Comparison of ENCODE assay signal across 9 mouse cellular contexts in genomic region chr8:125996031-125996839, GRCm38 (mm10). TPM values are rescaled to one million over a fixed set of nuclear protein-coding genes. Genes with fewer than 3 reads are reported as not detected.
DNase-seq lines count a peak whose midpoint lies in the region.
"Had no signal": no experiment of that assay in that cellular context is flagged by ENCODE, and none has a peak within 500 bp of the region (broad histone marks: within the 10 kb centered on the region; RNA-seq: fewer than 3 reads in every experiment).

No protein-coding gene starts in this region.

- peak overlapping the region; percentile 69 for H3K4me3 ChIP-seq in midbrain, embryonic 10.5 days
- H3K4me3 ChIP-seq: megakaryocyte, embryonic 14.5 days had no signal

- 12% methylated on average over 14 of the region's 14 CpGs for whole genome bisulfite sequencing in midbrain, embryonic 10.5 days

- peaks cover 75% of the 10 kb centered on the region for H3K27me3 ChIP-seq in midbrain, embryonic 10.5 days (ENCODE audit: low read depth, poor library complexity, severe bottlenecking)

- no peaks in the 10 kb centered on the region for H3K9me3 ChIP-seq in midbrain, embryonic 10.5 days (replicated peaks)
- H3K9me3 ChIP-seq: megakaryocyte, embryonic 14.5 days had no signal

- intact Hi-C loops in left cerebral cortex, postnatal 10 days (cut with DNase I), result no loop called here

- DNase-seq in adrenal gland, postnatal 10 days, result peak; percentile 6
- DNase-seq in adrenal gland, postnatal 4 days (ENCODE audit: low spot score in 2 of 2), result no peak
- DNase-seq in urinary bladder, adult 18-20 months (ENCODE audit: low spot score in 2 of 2), result peak; percentile 18 to 45
- DNase-seq in urinary bladder, postnatal 10 days (ENCODE audit: low spot score), result no peak
- DNase-seq in kidney, adult 11 months, result peak; percentile 78
- DNase-seq in midbrain, embryonic 10.5 days (ENCODE audit: low spot score), result no peak
- no peak for DNase-seq in ovary, postnatal 14 days (ENCODE audit: low spot score)
- no peak for DNase-seq in left cerebral cortex, postnatal 10 days (ENCODE audit: extremely low spot score in 1 of 2, low spot score in 2 of 2)

- peak overlapping the region; percentile 75; the same call in 1 of the 2 replicates for H3K27ac ChIP-seq in midbrain, embryonic 10.5 days (replicated peaks)

- H3K36me3 ChIP-seq in midbrain, embryonic 10.5 days, result no peaks in the 10 kb centered on the region

- peaks cover 27% of the 10 kb centered on the region for H3K4me1 ChIP-seq in midbrain, embryonic 10.5 days
- H3K4me1 ChIP-seq: megakaryocyte, embryonic 14.5 days had no signal

RNA-seq across cellular contexts. Expression of gene Kcnk1, which starts 1.3 kb away (rescaled TPM):
- total RNA-seq in adrenal gland, postnatal 10 days (2021), result 1 to 10 TPM in 1 of 2 experiments, under 1 TPM in 1; 1.00 to 1.1 TPM
- total RNA-seq in adrenal gland, postnatal 4 days (2021), result 1 to 10 TPM; 1.4 to 4.6 TPM
- 3.8 and 5.2 TPM in 2 replicates for polyA plus RNA-seq in midbrain, embryonic 10.5 days (2016; fragmentation: Nextera tagmentation; extraction: Ambion mirVana)
- 10 to 100 TPM; 45.4 to 50.5 TPM for total RNA-seq in left cerebral cortex, postnatal 10 days (2021)

Comparison
In these comparisons a context has a peak if more than half of its experiments do, and no peak if none do; other contexts are left out.
1. DNase-seq: peak in adrenal gland, postnatal 10 days (single experiment), urinary bladder, adult 18-20 months (2 of 2) and kidney, adult 11 months (single experiment); none in adrenal gland, postnatal 4 days (0 of 2), urinary bladder, postnatal 10 days (single experiment), midbrain, embryonic 10.5 days (single experiment), ovary, postnatal 14 days (single experiment) and left cerebral cortex, postnatal 10 days (0 of 2).
2. RNA of gene Kcnk1, which starts 1.3 kb away (total RNA-seq): 45.4 to 50.5 TPM in left cerebral cortex, postnatal 10 days; 1.4 to 4.6 TPM in adrenal gland, postnatal 4 days and 1.00 to 1.1 TPM in adrenal gland, postnatal 10 days; every median in the first group is over 4 times any median in the second.